Mouse (Mus musculus): Measurements from ENCODE around the gene Igf2bp2. TPM values are rescaled to one million over a fixed set of nuclear protein-coding genes. Genes with fewer than 3 reads are reported as not detected.
A peak's percentile ranks its signal among the peaks of the same experiment; 100 is the strongest.

Igf2bp2 gene
- 1.8 and 1.9 TPM in 2 replicates for polyA plus RNA-seq (2012; rRNA removed)

DNA sequence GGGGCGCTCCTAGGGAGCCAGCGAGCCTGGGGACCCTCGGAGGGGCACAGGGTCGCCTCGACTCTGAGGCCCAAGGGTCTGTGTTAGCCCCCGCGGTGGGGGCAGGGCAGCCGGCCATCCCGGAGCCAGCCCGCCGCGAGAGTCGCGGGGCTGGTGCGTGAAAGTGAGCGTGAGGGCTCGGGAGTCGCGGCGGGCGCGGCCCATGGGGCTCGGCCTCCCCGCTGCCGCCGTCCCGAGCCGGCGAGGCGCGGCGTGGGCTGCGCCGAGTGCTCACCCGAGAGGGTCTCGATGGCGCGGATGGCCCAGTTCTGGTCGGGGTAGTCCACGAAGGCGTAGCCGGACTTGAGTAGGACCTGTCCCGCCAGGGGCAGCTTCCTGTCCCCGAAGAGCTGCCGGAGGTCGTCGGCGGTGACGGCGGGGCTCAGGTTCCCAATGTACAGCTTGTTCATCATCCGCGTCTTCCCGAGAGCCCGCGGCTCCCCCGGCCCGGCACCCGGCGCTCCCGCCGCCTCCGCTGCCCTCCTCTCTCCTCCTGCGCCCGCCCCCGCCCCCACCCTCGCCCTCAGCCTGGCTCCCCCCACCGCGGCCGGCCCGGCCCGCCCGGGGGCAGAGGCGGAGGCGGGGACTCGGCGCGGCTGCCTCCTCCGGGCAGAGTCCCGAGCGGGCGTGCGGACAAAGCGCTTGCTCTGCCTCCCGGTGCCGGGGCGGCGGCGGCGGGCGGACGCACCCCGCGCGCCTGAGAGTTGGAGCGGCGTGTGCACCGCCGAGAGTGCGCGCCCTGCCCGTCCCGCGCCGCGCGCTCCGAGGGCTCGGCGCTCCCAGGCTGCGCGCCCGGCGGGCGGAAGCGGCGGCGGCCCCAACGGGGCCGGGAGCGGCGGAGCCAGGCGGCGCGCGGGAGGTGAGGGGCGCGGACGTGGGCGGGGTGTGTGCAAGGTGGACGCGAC, at the start of gene Igf2bp2:
Igf2bp2 (minus strand) TSS at position 788 of the 944 bp plus-strand sequence.
- TF ChIP-seq POLR2A (IDR thresholded peaks at IDR 0.05; ENCODE audit: control insufficient read depth, extremely low read depth, insufficient read depth, low read length, poor library complexity) (no peak), CTCF (IDR thresholded peaks at IDR 0.05; ENCODE audit: borderline replicate concordance, control insufficient read depth, extremely low read depth, insufficient read depth, low read length, poor library complexity) (no peak)
- Histone ChIP-seq H3K27me3 (ENCODE audit: control insufficient read depth, insufficient read depth, low read length) (peaks cover 20% of the 10 kb centered on the region), H3K36me3 (ENCODE audit: control insufficient read depth, insufficient read depth, low read length) (no peaks in the 10 kb centered on the region), H3K4me3 (ENCODE audit: control insufficient read depth, insufficient read depth, low read length) (peak within 1 kb of the TSS; percentile 34), H3K4me1 (replicated peaks; ENCODE audit: control insufficient read depth, insufficient read depth, low read length) (peaks cover 16% of the 10 kb centered on the region; the same call in 1 of the 2 replicates), H3K27ac (ENCODE audit: control insufficient read depth, insufficient read depth, low read length) (no peak within 1 kb of the TSS)
- peak; percentile 5 for DNase-seq
- 1% methylated on average over 122 of the region's 131 CpGs for WGBS

DNA sequence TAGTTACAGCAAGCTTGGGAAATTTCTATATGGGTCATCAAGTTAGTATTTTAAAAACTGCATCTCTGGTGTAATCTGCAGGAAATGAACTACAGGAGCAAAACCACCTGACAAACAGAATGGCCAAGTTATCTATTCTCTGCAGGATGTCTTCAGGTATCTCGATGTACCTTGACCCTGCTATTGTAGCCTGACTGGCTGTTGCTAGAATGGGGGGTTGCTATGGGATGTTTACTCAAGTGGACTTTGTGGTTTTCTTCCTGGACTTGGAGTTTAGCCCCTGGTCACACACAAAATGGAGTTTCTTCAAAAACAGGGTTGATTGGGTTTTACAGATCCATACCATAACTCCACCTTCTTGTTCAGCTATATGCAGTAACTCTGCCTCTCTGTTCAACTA, 40.4 kb upstream of the Igf2bp2 start:
- 100% methylated on average over 1 of the region's 1 CpGs for WGBS
- Histone ChIP-seq H3K4me3 (ENCODE audit: control insufficient read depth, insufficient read depth, low read length) (no peak overlapping the region), H3K27ac (ENCODE audit: control insufficient read depth, insufficient read depth, low read length) (no peak overlapping the region), H3K4me1 (replicated peaks; ENCODE audit: control insufficient read depth, insufficient read depth, low read length) (no peaks in the 10 kb centered on the region), H3K27me3 (ENCODE audit: control insufficient read depth, insufficient read depth, low read length) (no peaks in the 10 kb centered on the region), H3K36me3 (ENCODE audit: control insufficient read depth, insufficient read depth, low read length) (no peaks in the 10 kb centered on the region)
- TF ChIP-seq POLR2A (IDR thresholded peaks at IDR 0.05; ENCODE audit: control insufficient read depth, extremely low read depth, insufficient read depth, low read length, poor library complexity), result no peak
- no peak for TF ChIP-seq CTCF (IDR thresholded peaks at IDR 0.05; ENCODE audit: borderline replicate concordance, control insufficient read depth, extremely low read depth, insufficient read depth, low read length, poor library complexity)
- DNase-seq, result no peak

DNA sequence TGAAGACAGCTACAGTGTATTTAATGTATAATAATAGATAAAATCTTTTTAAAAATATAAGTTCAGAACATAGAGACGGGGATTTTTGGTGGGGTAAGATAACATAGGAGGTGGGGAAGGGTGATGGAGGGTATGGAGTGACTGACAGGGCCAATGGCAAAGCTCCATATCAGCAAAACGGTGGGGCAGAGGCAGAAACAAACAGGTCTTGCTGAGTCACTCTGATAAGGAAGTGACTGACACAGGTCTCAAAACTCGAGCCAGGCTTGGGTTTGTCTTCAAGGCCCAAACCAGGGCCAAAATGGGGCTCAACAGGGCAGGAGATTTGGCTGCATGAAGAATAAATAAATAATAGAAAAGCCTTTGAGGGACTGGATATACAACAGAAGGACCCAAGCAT, 38.8 kb upstream of the Igf2bp2 start:
- WGBS, result 74% methylated on average over 3 of the region's 3 CpGs

DNA sequence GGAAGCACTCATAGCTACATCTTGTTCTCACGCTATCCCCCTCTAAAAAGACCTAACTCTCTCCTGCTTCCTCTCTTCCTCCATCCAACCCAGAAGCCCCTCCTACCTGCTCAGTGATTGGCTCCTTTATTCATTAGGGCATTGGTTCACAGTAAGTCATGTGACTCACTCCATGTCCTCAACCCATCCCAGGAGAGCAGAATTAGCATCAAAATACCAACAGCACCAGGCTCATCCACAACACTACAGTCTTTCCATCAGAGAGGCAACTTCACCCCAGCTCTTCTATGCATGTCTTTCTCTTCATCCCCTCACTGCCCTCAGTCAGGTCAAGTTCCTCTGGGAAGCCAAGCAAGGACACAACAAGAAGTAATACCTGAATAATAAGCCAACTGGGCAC, 37.4 kb upstream of the Igf2bp2 start:
- Histone ChIP-seq H3K4me3 (ENCODE audit: control insufficient read depth, insufficient read depth, low read length) (no peak overlapping the region), H3K27ac (ENCODE audit: control insufficient read depth, insufficient read depth, low read length) (no peak overlapping the region), H3K27me3 (ENCODE audit: control insufficient read depth, insufficient read depth, low read length) (no peaks in the 10 kb centered on the region), H3K4me1 (replicated peaks; ENCODE audit: control insufficient read depth, insufficient read depth, low read length) (no peaks in the 10 kb centered on the region), H3K36me3 (ENCODE audit: control insufficient read depth, insufficient read depth, low read length) (no peaks in the 10 kb centered on the region)
- DNase-seq, result no peak
- 96% methylated on average over 1 of the region's 1 CpGs for WGBS
- no peak for TF ChIP-seq POLR2A (IDR thresholded peaks at IDR 0.05; ENCODE audit: control insufficient read depth, extremely low read depth, insufficient read depth, low read length, poor library complexity)
- no peak for TF ChIP-seq CTCF (IDR thresholded peaks at IDR 0.05; ENCODE audit: borderline replicate concordance, control insufficient read depth, extremely low read depth, insufficient read depth, low read length, poor library complexity)

More for the DNA sequence above, 38.8 kb upstream of the Igf2bp2 start:
- Histone ChIP-seq H3K27me3 (ENCODE audit: control insufficient read depth, insufficient read depth, low read length) (no peaks in the 10 kb centered on the region), H3K36me3 (ENCODE audit: control insufficient read depth, insufficient read depth, low read length) (no peaks in the 10 kb centered on the region), H3K27ac (ENCODE audit: control insufficient read depth, insufficient read depth, low read length) (no peak overlapping the region), H3K4me1 (replicated peaks; ENCODE audit: control insufficient read depth, insufficient read depth, low read length) (no peaks in the 10 kb centered on the region), H3K4me3 (ENCODE audit: control insufficient read depth, insufficient read depth, low read length) (no peak overlapping the region)
- no peak for DNase-seq
- no peak for TF ChIP-seq POLR2A (IDR thresholded peaks at IDR 0.05; ENCODE audit: control insufficient read depth, extremely low read depth, insufficient read depth, low read length, poor library complexity)
- TF ChIP-seq CTCF (IDR thresholded peaks at IDR 0.05; ENCODE audit: borderline replicate concordance, control insufficient read depth, extremely low read depth, insufficient read depth, low read length, poor library complexity), result no peak

DNA sequence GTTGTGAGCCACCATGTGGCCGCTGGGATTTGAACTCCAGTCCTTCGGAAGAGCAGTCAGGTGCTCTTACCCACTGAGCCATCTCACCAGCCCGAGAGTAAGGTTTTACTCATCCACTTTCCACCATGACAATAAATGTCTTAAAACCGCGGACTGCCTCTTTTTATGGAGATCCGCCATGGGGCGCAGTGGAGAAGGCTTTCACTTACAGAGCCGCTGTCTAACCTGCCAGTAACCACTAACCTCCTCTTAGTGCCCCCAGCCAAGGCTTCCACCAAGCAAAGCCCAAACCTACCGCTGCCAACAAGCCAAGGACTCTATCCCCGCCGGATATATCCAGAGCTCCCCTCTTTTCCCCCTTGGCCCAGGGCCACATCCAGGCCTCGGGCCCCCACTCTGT, 24.3 kb upstream of the Igf2bp2 start:
- Histone ChIP-seq H3K27me3 (ENCODE audit: control insufficient read depth, insufficient read depth, low read length) (no peaks in the 10 kb centered on the region), H3K4me1 (replicated peaks; ENCODE audit: control insufficient read depth, insufficient read depth, low read length) (no peaks in the 10 kb centered on the region), H3K36me3 (ENCODE audit: control insufficient read depth, insufficient read depth, low read length) (no peaks in the 10 kb centered on the region), H3K4me3 (ENCODE audit: control insufficient read depth, insufficient read depth, low read length) (no peak overlapping the region), H3K27ac (ENCODE audit: control insufficient read depth, insufficient read depth, low read length) (no peak overlapping the region)
- 91% methylated on average over 12 of the region's 12 CpGs for WGBS
- no peak for TF ChIP-seq POLR2A (IDR thresholded peaks at IDR 0.05; ENCODE audit: control insufficient read depth, extremely low read depth, insufficient read depth, low read length, poor library complexity)
- TF ChIP-seq CTCF (IDR thresholded peaks at IDR 0.05; ENCODE audit: borderline replicate concordance, control insufficient read depth, extremely low read depth, insufficient read depth, low read length, poor library complexity), result no peak
- DNase-seq, result no peak

DNA sequence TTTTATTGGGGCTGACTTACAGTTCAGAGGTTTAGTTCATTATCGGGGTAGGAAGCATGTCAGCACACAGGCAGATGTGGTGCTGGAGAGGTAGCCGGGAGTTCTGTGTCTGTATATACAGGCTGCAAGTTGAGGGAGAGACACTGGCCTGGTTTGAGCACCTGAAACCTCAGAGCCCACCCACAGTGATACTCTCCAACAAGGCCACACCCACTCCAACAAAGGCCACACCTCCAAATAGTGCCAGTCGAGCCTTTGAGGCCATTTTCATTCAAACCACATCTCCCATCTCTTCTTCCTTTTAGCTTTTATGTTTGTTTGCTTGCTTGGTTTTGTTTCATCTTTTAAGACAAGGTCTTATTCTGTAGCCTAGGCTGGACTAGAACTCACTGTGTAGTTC, 22.3 kb upstream of the Igf2bp2 start:
- TF ChIP-seq CTCF (IDR thresholded peaks at IDR 0.05; ENCODE audit: borderline replicate concordance, control insufficient read depth, extremely low read depth, insufficient read depth, low read length, poor library complexity), result no peak
- no peak for TF ChIP-seq POLR2A (IDR thresholded peaks at IDR 0.05; ENCODE audit: control insufficient read depth, extremely low read depth, insufficient read depth, low read length, poor library complexity)
- H3K27me3 ChIP-seq (ENCODE audit: control insufficient read depth, insufficient read depth, low read length), result no peaks in the 10 kb centered on the region
- H3K4me1 ChIP-seq (replicated peaks; ENCODE audit: control insufficient read depth, insufficient read depth, low read length), result no peaks in the 10 kb centered on the region
- no peaks in the 10 kb centered on the region for H3K36me3 ChIP-seq (ENCODE audit: control insufficient read depth, insufficient read depth, low read length)
- H3K4me3 ChIP-seq (ENCODE audit: control insufficient read depth, insufficient read depth, low read length), result no peak overlapping the region
- WGBS, result 66% methylated on average over 3 of the region's 3 CpGs
- DNase-seq, result no peak
- H3K27ac ChIP-seq (ENCODE audit: control insufficient read depth, insufficient read depth, low read length), result no peak overlapping the region
